Mouse (Mus musculus): ENCODE measurements around the gene Rab3il1.
A peak's percentile ranks its signal among the peaks of the same experiment; 100 is the strongest.

- TF ChIP-seq CTCF (IDR thresholded peaks at IDR 0.05; ENCODE audit: low read depth, low read length) (peak; percentile 70), POLR2A (IDR thresholded peaks at IDR 0.05; ENCODE audit: insufficient read depth, low read length) (no peak), EP300 (IDR thresholded peaks at IDR 0.05; ENCODE audit: insufficient read depth, low read depth, low read length) (no peak)
These were observed 12.1 kb upstream of the Rab3il1 start for GRCm38 (mm10) chr19:9989171-9989883.

Measured in ES-Bruce4 (cell line).